Mouse (Mus musculus): ENCODE measurements at regions not wholly inside any gene's neighbourhood (a gene's known extent, or its start where the extent isn't known, plus 50 kb on each side); places are given as distances from the start of the nearest gene placed in this dataset.

DNA sequence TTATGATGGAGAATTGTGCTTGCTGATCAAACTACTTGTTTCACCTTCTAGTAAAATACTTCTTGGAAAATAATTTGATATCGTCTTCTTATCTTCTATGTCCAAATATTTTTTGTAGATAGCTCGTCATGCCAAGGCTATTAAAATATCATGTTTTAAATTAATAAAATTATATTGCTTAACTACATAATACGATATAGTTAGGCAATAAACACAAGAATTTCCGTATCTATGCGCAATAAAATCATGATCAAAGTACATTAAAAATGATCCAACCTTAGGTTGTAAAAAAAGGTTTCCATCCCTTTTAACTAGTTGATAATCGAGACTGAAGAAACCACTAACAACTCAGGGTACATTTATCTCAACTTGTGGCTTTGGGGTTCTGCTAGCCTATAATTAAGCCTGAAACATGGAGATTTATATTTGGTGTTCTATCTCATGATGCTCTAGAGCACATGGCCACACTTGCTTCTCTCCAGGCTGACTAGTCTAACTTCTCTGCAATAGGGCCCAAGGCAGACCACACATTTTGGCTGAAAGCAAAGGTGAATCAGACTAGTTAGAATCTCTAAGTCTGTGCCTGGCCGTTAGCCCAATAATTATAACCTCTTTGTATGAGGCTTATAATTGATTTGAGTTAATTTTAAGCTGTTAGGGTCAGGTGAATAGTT lies 314.5 kb downstream of the Plod2 start:
- DNase-seq (ENCODE audit: inconsistent ontology term), result no peak

DNA sequence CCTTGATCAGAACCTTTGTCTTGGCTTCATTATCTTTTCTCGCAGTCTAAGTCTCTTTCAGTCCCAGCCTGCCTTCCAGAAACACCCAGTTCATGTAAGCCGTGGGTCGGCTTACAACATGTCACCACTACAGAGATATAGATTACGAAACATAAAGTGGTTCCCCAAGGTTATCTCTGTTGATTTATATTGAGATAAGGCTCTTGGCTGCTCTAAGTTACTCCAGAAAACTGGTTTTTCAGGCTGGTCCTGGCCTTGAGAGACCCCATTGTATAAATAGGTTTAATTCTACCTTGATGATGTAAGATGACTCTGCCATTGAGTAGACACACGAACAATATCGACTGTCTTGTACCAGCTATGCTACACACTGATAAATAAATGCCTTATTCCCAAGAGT lies 323.8 kb downstream of the Plod2 start:
- no peak for DNase-seq (ENCODE audit: inconsistent ontology term)

DNA sequence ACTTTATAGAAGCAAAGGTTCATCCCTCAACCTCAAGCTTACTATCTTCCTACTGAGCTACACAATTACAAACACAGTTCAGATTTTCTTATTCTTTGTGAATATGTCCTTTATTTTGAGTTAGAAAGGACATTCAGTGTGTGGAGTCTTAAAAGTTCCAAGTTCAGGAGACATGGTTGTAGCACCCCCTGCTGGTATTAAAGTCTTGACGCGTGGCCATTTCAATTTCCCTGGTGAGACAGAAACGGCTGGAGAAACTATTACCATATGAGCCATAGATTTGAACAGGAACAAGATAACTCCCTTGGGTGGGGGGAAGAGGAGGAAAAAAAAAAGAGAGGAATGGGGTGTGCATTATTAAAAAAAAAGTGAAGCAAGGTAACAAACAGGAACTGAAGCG lies 336.6 kb downstream of the Plod2 start:
- DNase-seq (ENCODE audit: inconsistent ontology term), result peak; percentile 42

DNA sequence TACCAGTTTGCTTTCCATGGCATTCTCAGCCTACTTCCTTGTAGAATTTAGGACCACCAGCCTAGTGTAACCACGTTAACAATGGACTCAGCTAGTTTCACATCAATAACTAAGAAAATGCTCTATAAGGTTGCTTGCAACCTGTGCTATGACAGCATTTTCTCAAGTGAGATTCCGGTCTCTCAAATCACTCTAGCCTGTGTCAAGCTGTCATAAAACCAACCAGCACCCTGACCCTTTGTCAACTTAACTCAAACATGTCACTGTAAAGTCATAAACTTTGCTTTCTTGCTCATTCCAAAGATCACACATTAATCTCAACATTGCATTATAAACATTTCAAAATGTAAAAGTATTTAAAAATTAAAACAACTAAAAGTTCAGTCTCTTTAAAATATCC lies 337.8 kb downstream of the Plod2 start:
- DNase-seq (ENCODE audit: inconsistent ontology term), result no peak

DNA sequence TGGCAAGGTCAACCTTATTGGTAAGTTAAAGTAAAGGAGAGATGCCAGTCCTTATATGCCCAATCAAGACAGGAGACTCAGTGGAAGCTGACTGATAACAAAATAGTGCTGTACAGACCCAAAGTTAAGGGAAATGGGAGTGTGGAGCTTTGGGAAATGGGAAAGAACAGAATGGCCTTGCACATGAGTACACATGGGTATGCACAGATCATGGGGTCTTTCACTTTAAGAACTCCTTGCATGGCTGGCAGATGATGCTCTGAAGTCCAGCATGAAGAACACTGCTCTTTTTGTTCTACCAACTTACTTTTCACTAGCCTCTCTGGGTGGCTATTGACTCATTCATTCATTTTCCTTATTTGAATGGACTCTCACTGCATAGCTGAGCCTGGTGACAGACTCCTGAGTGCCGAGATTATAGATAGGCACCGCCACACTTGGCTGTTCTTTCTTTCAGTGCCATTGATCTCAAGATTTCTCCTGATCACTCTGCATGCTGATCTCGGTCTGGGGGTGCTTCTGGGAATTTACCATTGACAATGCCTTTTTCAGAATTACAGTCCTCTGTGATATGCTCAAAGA lies 340.3 kb downstream of the Plod2 start:
- peak; percentile 49 for DNase-seq (ENCODE audit: inconsistent ontology term)

DNA sequence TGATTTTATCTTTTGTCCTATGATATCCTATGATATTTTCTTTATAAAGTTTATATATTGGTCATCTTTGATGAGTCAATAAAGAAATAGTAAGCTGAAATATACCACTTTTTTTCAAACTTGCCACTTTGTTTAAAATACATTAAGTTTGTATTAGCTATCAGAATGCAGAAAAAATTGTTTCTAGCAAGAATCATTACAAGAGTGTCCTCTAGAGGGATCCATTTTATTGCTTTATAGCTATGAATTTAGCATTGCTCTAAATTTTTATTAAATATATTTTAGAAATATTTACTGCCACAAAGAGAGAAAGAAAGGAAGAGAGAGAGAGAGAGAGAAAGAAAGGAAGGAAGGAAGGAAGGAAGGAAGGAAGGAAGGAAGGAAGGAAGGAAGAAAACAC lies 348.0 kb downstream of the Plod2 start:
- DNase-seq (ENCODE audit: inconsistent ontology term), result no peak

DNA sequence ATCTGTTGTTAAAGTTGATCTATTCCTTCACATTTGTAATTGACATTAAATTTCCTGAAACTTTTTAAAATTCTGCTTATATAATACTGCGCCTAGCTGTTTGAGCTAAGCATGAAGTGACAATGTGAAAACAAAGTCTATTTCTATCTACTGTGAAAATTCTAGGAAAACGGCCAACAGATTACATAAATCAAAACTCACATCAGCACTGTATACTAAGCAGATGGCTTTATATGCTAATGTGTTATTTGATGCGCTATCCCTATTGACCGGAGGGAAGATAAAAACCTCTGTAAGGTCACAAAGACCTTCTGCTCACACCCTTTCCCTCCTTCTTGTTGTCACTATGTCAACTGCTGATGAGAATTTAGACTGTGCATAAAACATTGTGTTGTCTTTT lies 357.7 kb downstream of the Plod2 start:
- DNase-seq (ENCODE audit: inconsistent ontology term), result no peak

DNA sequence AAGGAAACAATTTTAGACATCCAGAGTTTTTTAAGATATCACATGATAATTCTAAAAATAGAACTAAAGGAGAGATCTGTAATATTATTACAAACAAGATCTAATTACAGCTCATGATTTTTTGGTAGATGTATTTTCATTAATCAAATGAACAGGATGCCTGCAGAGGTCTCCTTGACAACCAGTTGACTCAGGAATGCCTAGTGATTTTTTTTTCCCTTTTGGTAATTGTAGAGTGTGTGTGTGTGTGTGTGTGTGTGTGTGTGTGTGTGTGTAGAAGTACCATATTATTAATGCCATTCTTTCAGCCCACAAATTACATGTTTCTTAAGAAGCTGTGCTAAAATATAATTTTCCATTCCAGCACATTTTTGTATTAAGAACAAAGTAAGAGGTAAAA lies 365.1 kb downstream of the Plod2 start:
- no peak for DNase-seq (ENCODE audit: inconsistent ontology term)

DNA sequence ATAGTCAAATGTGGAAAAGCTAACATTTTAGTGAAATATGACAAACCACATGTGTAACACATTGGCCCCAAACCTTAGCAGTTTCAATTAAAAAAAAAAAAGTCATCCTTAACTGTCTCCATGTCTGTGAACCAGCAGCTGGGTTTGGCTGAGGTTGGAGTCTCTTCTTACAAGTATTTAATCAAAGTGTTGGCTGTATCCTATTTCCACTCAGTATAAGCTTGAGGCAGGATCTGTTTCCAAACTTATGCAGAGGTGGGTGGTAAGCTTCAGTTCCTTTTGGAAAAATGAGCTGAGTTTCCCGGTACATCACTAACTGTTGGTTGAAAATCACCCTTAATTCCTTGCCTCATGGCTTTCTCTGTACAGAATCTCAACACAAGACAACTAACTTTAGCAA lies 377.4 kb downstream of the Plod2 start:
- DNase-seq (ENCODE audit: inconsistent ontology term), result no peak

DNA sequence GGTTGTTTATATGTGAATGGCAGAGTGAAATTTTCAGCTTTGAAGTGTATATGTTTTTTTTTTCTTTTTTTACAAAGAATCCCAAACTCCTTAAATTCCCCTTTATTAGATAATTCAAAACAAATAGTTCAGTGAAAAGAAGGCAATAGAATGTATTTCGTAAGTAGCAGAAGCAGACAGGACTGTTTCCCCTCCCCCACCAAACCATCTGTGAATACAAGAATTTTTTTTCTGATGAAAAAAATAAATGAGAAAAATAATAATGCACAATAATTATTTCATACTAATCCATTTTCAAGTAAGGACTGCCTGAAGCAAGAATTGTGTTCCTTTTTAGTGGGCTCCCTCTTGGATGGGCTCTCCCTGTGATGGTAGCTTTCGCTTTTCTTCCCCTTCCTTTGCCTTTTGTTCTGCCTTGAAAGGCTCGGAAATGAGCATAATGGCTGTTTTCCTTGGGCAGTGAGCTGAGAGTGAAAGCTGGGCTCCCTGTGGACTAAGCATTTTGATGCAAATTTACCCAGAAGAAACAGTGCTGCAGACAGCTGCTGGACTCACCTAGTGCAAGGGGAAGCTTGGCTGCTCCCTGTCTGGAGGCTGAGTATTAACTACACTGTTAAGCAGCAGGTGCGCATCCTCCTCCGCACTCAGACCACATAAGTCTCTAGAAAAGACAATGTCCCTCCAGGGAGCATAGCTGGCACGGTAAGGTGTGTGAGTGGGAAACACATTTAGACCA lies 388.4 kb downstream of the Plod2 start:
- peak; percentile 79 for DNase-seq (ENCODE audit: inconsistent ontology term)

DNA sequence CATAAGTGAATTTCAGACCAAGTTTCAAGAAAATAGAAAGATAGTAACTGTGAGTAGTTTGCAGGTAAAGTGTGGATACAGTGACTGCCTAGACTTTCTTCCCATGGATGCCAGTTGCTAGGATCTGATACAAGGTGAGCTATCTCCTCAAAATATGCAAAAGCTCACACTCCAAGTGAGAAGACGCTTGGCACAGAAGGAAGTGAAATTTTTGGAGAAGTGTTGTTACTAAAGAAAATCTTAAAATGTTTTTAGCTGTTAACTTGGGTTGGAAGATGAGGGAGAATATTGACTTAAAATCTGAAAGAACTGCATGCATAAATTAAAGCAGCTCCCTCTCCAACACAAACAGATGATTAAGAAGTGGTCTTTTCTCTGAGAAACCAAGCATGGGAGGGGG lies 395.8 kb downstream of the Plod2 start:
- no peak for DNase-seq (ENCODE audit: inconsistent ontology term)

DNA sequence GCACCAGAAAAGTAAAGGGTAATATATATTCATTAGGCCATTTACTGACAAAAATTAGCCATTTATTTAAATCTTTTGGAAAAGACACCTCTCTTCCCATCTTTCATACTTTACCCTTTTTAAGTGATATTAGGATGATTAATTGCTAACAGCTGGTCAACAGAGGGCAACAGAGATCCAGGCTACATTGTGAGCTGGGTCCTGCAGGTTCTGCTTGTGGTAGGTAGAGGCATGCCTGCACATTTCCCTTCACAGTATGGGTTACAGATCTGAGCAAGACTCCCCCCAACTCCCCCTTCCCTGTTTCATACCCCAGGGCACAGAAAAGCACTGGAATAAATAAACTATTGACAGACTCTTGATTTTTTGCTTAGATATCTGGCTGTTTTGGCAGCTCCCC lies 408.1 kb downstream of the Plod2 start:
- DNase-seq (ENCODE audit: inconsistent ontology term), result no peak

DNA sequence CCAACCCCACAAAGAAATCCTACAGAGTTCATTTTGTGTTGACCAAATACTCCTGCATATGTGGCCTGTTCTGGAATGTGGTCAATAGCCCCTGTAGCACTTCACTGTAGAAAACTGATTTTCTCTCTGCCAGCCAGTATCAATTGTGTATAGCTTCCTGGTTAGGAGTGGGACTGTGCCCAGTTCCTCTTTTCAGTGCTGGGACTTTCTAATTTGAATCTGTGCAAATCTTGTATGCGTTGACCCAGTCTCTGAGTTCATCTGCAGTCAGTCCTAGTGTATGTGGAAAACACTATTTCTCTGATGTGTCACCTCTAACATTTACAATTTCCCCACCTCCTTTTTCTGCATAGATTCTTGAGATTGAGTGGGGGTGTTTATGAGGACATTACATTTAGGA lies 421.3 kb downstream of the Plod2 start:
- no peak for DNase-seq (ENCODE audit: inconsistent ontology term)

DNA sequence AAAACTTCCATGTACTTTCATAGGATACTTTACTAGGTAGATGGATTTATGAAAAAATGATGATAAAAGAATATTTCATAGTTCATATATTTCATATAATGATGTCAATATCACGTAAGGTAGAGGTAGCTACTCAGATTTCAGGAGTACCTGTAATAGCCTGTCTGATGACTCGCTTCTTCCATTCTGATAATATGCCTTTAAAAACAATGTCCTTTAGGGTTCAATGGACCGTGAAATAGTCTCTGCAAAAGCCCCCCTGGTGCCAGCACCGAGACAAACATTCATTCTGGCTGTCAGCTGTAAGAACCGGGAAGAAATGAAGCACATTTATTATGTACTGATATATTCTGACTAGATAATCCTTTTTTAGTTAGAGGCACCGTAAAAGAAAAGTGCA lies 449.7 kb downstream of the Plod2 start:
- DNase-seq (ENCODE audit: inconsistent ontology term), result no peak

DNA sequence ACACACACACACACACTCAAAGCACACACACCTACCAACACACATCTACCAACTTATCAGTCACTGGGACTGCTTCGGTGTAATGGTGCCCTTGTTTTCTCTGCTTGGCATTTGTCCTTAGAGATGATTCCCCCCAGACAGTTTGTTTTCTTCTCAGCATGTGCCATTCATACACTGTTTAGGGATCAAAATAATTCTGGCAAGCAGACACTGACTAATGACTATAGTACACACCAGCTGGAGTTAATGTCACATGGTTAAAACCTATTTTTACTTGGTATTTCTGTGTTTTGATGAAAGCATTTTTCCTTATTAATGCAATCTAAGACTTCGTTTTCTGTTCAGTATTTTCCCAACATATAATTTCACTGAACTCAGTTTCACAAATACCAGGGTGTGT lies 454.1 kb downstream of the Plod2 start:
- no peak for DNase-seq (ENCODE audit: inconsistent ontology term)

DNA sequence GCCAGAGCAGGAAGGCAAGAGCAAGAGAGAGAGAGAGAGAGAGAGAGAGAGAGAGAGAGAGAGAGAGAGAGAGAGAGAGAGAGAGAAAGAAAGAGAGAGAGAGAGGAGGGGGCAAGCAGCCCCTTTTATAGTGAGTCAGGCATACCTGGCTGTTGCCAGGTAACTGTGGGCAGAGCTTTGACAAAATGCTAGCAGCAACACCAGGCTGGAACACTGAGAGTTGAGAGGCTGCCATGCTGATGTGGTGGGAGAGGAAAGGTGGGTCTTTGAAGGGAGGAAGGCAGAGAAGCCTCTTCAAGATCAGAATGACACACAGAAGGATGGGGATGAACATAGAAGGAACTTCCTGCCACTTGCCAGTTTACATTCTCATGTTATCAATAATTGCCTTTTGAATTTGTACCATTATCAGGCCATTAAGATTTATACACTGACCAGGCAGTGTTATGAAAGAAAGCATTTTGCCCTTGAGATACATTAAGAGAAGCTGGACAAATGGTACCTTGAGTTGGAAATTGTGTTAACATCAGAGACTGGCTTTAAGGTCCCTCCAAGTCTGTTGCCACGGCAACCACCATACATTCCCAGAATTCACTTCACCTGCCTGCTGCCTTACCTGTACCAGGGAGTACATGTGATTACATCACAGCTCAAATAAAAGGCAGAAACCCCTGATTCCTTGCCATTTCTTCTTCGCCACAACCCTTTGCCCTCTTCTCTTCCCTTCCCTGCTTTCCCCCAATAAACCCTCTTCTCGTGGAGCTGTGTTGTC lies 463.3 kb downstream of the Plod2 start:
- DNase-seq (ENCODE audit: inconsistent ontology term), result no peak

DNA sequence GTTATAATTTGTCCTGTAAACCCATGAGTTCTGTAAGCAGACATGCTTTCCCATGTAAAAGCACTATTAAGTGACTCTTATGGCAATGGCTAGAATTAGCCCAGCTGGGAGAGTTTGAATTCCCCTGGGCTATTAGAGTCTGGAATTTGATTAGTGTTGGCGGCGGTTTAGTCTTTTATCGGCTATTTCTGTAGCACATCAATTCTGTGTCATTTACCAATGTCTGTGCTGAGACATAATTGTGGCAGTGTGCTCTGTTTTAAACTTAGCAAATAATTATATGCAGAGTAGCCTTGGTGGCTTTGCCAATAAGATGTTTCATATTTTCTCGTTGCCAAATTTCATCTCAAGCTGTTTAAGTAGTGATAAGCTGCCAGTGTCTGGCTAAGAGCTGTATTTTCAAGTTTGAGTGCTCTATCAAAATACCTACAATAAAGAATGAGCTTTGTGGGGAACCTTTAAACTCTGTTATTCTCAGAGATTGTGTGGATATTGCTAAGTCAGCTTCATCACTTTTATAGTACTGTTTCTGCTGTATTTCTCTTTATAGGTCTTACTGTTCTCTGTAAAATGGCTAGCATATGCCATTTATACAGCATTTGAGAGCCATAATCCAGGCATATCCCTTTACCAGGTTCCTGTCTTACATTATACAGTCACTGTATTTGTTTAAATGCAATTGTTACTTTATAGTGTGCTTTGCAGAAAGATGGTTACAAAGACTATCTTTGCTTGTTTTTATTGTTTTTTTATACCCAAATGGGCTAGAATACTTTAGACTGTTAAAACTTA lies 466.7 kb downstream of the Plod2 start:
- peak; percentile 51 for DNase-seq (ENCODE audit: inconsistent ontology term)

DNA sequence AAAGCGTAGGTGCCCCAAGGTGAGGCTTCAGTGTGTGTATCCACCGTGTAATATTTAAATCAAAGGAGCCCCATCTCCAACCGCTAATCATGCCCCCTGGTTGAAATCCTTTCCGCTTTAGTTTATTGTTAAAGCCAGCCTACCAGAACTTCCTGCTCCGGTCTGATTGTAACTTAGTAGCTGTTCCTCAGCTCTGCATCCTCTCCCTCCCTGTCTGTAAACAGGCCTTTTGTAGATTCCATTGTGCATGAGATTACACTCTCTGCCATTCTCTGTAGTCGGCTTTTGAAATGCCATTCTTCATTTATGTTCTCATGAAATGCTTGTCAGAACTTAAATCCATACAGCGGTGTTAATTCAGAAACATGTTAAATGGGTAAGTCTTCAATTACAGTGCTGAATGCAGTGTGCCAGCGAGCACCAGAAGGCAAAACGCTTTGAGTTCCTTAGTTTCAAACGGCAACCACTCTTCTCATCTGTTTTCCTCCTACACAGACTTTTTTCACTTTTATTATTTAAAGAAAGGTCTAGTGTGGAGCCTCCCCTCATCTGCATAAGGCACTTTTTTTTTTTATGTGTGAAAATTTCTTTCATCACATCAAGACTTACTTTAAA lies 502.4 kb downstream of the Plod2 start:
- no peak for DNase-seq (ENCODE audit: inconsistent ontology term)

DNA sequence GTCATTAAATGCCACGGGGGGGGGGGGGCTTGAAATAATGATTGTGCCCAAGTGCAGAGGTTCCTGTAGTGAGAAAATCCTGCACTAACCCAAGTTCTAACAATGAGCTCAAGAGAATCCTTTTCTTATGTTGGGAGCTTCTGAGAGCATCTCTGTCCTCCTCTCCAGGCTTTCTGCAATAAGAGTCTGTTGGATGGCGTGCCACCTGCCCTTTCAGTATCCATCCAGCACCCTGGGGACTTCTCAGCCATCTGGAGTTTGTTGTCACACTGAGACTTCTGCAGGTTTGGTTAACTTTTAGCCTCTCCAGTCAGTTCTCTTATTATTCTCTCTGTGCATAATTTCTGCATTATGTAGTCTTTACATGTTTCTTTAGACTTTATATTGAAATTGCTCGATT lies 530.1 kb downstream of the Plod2 start:
- no peak for DNase-seq (ENCODE audit: inconsistent ontology term)

DNA sequence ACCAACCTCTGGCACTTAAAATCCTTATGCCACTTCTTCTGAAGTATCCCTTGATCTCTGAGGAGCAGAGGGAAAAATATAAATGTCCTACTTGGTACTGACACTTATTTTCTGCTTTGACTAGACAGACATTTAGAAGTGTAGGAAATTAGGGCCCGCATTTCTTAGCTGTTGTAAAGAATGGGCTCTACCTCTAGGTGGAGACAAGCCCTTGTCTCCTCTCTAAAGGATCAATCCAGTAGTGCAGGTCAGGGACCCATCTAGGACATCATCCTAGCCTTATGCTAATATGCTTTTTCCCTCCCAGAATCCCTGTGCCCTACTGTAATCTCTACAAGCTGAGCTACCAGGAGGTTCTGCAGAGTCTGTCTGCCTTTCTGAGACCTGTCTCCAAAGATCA lies 541.1 kb downstream of the Plod2 start:
- DNase-seq (ENCODE audit: inconsistent ontology term), result no peak

DNA sequence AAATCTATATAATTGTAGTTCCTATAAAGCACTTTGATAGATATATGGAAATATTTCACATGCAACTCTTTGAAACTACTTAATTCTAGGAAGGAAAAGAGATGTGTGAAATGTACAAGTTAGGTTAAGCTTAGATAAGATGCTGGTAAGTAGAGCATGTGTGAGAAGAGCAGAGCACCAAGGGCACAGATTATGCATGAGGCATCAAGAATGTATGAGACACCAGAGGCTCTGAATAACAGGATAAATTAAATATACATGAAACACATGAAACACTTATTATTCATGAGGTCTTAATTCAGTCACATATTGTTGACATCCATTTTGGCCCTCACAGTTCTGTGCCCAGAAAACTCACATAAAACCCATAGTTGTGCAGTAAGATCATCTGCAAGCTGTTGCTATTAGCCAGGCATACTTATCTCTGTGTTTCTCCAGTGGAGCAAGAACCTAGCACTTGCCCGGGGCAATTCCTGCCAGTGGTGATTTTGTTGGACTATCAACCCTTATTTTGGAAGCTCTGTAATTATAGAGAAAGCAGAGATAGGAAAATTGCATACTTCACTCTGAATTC lies 556.1 kb downstream of the Plod2 start:
- peak; percentile 75 for DNase-seq (ENCODE audit: inconsistent ontology term)

Measured in Muller cell, postnatal 12 days (primary cell).